In genomic region chr14:120368456-120368855, GRCm38 (mm10) we compare ENCODE assay signal across 13 mouse cellular contexts.
DNase-seq lines count a peak whose midpoint lies in the region; ATAC-seq and TF ChIP-seq lines count a peak whose summit lies in the region.
"Had no signal": no experiment of that assay in that cellular context is flagged by ENCODE, and none has a peak within 500 bp of the region (broad histone marks: within the 10 kb centered on the region; RNA-seq: fewer than 3 reads in every experiment).

No protein-coding gene starts in this region.

- intact Hi-C loops in gastrocnemius, adult 2 months (cut with DNase I), result loop anchor here (5.0 kb wide), 1 partner anchor 91 kb away; the partner anchor contains the start of gene Mbnl2

- 47% methylated on average over 5 of the region's 5 CpGs for WGBS in kidney, embryonic 15.5 days
- 91% methylated on average over 5 of the region's 5 CpGs for WGBS in midbrain, embryonic 16.5 days

- H3K36me3 ChIP-seq in kidney, embryonic 15.5 days, result 0 out of 2 replicates have a peak, but pooled peaks cover 5% of the 10 kb centered on the region
- H3K36me3 ChIP-seq in midbrain, embryonic 16.5 days (ENCODE audit: control insufficient read depth, insufficient read depth, low read length), result no peaks in the 10 kb centered on the region
- H3K36me3 ChIP-seq: hindbrain, embryonic 12.5 days; midbrain, embryonic 13.5 days had no signal

- no peak overlapping the region for H3K9ac ChIP-seq in kidney, embryonic 15.5 days
- no peak overlapping the region for H3K9ac ChIP-seq in midbrain, embryonic 16.5 days (ENCODE audit: low read depth, low read length)
- H3K9ac ChIP-seq: hindbrain, embryonic 12.5 days; midbrain, embryonic 13.5 days had no signal

- H3K27ac ChIP-seq in gastrocnemius, adult 2 months, result peak overlapping the region; percentile 85
- peak overlapping the region; percentile 70 for H3K27ac ChIP-seq in kidney, embryonic 15.5 days
- no peak overlapping the region for H3K27ac ChIP-seq in midbrain, embryonic 16.5 days (ENCODE audit: low read length)
- H3K27ac ChIP-seq: hindbrain, embryonic 12.5 days; midbrain, embryonic 13.5 days had no signal

- no peak for ATAC-seq in kidney, embryonic 15.5 days (replicated peaks; ENCODE audit: low FRiP score)
- ATAC-seq in midbrain, embryonic 16.5 days, result no peak
- ATAC-seq: midbrain, embryonic 13.5 days had no signal

- peaks cover 51% of the 10 kb centered on the region for H3K4me1 ChIP-seq in kidney, embryonic 15.5 days
- no peaks in the 10 kb centered on the region; the same call in 1 of the 2 replicates for H3K4me1 ChIP-seq in midbrain, embryonic 16.5 days (ENCODE audit: control insufficient read depth, insufficient read depth, low read length)

- peak overlapping the region; percentile 45 for H3K4me3 ChIP-seq in gastrocnemius, adult 2 months
- no peak overlapping the region for H3K4me3 ChIP-seq in kidney, embryonic 15.5 days (replicated peaks)
- no peak overlapping the region for H3K4me3 ChIP-seq in midbrain, embryonic 16.5 days (ENCODE audit: low read depth, low read length)
- H3K4me3 ChIP-seq: erythroblast, embryonic 14.5 days; hindbrain, embryonic 12.5 days; midbrain, embryonic 13.5 days had no signal

- peak; percentile 9 for DNase-seq in gastrocnemius, adult 2 months
- DNase-seq in gastrocnemius, adult 18-20 months (ENCODE audit: low spot score), result no peak
- no peak for DNase-seq in kidney, adult 11 months
- peak; percentile 29 for DNase-seq in CD4-positive, CD25-positive, alpha-beta regulatory T cell, adult 2 months (ENCODE audit: low read depth, low spot score)
- peak; percentile 13 for DNase-seq in induced T-regulatory cell, adult 2 months (ENCODE audit: low read depth)
- DNase-seq in layer of hippocampus, postnatal 25 days (ENCODE audit: extremely low spot score in 1 of 2, low spot score in 1 of 2), result no peak
- DNase-seq: lung, postnatal 10 days; thymus, postnatal 25 days had no signal

- H3K4me2 ChIP-seq in kidney, embryonic 15.5 days, result no peak overlapping the region
- H3K4me2 ChIP-seq in midbrain, embryonic 16.5 days (ENCODE audit: low read length), result no peak overlapping the region
- H3K4me2 ChIP-seq: hindbrain, embryonic 12.5 days; midbrain, embryonic 13.5 days had no signal

- TF ChIP-seq CTCF in gastrocnemius, adult 2 months (IDR thresholded peaks at IDR 0.05), result no peak

- no peaks in the 10 kb centered on the region for H3K9me3 ChIP-seq in kidney, embryonic 15.5 days (replicated peaks)
- no peaks in the 10 kb centered on the region for H3K9me3 ChIP-seq in midbrain, embryonic 16.5 days (replicated peaks; ENCODE audit: control insufficient read depth, low read length, poor library complexity, severe bottlenecking)
- H3K9me3 ChIP-seq: hindbrain, embryonic 12.5 days; midbrain, embryonic 13.5 days had no signal

- H3K27me3 ChIP-seq in kidney, embryonic 15.5 days, result no peaks in the 10 kb centered on the region
- H3K27me3 ChIP-seq in midbrain, embryonic 16.5 days (ENCODE audit: control insufficient read depth, insufficient read depth, low read depth, low read length), result no peaks in the 10 kb centered on the region
- H3K27me3 ChIP-seq: hindbrain, embryonic 12.5 days; midbrain, embryonic 13.5 days had no signal

Comparison
In these comparisons a context has a peak if more than half of its experiments do, and no peak if none do; other contexts are left out.
1. DNase-seq: peak in gastrocnemius, adult 2 months (single experiment), CD4-positive, CD25-positive, alpha-beta regulatory T cell, adult 2 months (single experiment) and induced T-regulatory cell, adult 2 months (single experiment); none in gastrocnemius, adult 18-20 months (single experiment), kidney, adult 11 months (single experiment) and layer of hippocampus, postnatal 25 days (0 of 2).